Mouse (Mus musculus) skeletal muscle tissue, adult 2 months (tissue): Measurements from ENCODE around the gene Gorasp2.

Experiments
- DNase-seq: peaks from one replicate; pipeline ENCODE4 v3.0.0-alpha.2; 2012; ENCODE audit warnings: low read depth, low spot score

The Gorasp2 gene

GRCm38 (mm10) chr2:70657083-70657482 lies 4.3 kb upstream of the Gorasp2 start:
- DNase-seq: no peak

- no peak for DNase-seq
These were observed 529 bp downstream of the Gorasp2 start, which contains the start of gene Gm26558 for GRCm38 (mm10) chr2:70661715-70662495. Gm26558 (minus strand) TSS chr2:70662108.

GRCm38 (mm10) chr2:70663764-70664163 lies 2.4 kb downstream of the Gorasp2 start:
- no peak for DNase-seq

- no peak for DNase-seq
These were observed 5.6 kb downstream of the Gorasp2 start for GRCm38 (mm10) chr2:70667016-70667415.

- no peak for DNase-seq
These were observed 7.9 kb downstream of the Gorasp2 start for GRCm38 (mm10) chr2:70669241-70669640.

- no peak for DNase-seq
These were observed 8.5 kb downstream of the Gorasp2 start for GRCm38 (mm10) chr2:70669896-70670295.

GRCm38 (mm10) chr2:70672476-70672875 lies 11.1 kb downstream of the Gorasp2 start:
- no peak for DNase-seq

- no peak for DNase-seq
These were observed 12.2 kb downstream of the Gorasp2 start for GRCm38 (mm10) chr2:70673445-70674126.

GRCm38 (mm10) chr2:70682324-70682723 lies 20.9 kb downstream of the Gorasp2 start:
- DNase-seq: no peak

GRCm38 (mm10) chr2:70688454-70689078 lies 27.2 kb downstream of the Gorasp2 start:
- no peak for DNase-seq

- no peak for DNase-seq
These were observed 28.8 kb downstream of the Gorasp2 start for GRCm38 (mm10) chr2:70690195-70690594.

- DNase-seq: no peak
These were observed 34.3 kb downstream of the Gorasp2 start for GRCm38 (mm10) chr2:70695712-70696111.

- no peak for DNase-seq
These were observed 39.5 kb downstream of the Gorasp2 start for GRCm38 (mm10) chr2:70700851-70701250.

- no peak for DNase-seq
These were observed 40.2 kb downstream of the Gorasp2 start for GRCm38 (mm10) chr2:70701571-70701970.

GRCm38 (mm10) chr2:70702403-70702802 lies 41.0 kb downstream of the Gorasp2 start:
- DNase-seq: no peak

GRCm38 (mm10) chr2:70708986-70709730 lies 47.8 kb downstream of the Gorasp2 start:
- no peak for DNase-seq

GRCm38 (mm10) chr2:70710236-70710635 lies 48.9 kb downstream of the Gorasp2 start:
- DNase-seq: no peak

- no peak for DNase-seq
These were observed 49.5 kb downstream of the Gorasp2 start for GRCm38 (mm10) chr2:70710878-70711277.

GRCm38 (mm10) chr2:70723610-70724243 lies 62.4 kb downstream of the Gorasp2 start:
- no peak for DNase-seq

- no peak for DNase-seq
These were observed 65.7 kb downstream of the Gorasp2 start for GRCm38 (mm10) chr2:70727089-70727488.

- DNase-seq: no peak
These were observed 74.2 kb downstream of the Gorasp2 start for GRCm38 (mm10) chr2:70735534-70735933.
